In genomic region chr5:127641185-127641958, GRCm38 (mm10) we compare ENCODE assay signal across 33 mouse cellular contexts. TPM values are rescaled to one million over a fixed set of nuclear protein-coding genes. Genes with fewer than 3 reads are reported as not detected.
A peak's percentile ranks its signal among the peaks of the same experiment; 100 is the strongest.
DNase-seq lines count a peak whose midpoint lies in the region; ATAC-seq and TF ChIP-seq lines count a peak whose summit lies in the region.
"Had no signal": no experiment of that assay in that cellular context is flagged by ENCODE, and none has a peak within 500 bp of the region (broad histone marks: within the 10 kb centered on the region; RNA-seq: fewer than 3 reads in every experiment).

No protein-coding gene starts in this region.

- H3K4me3 ChIP-seq in liver, postnatal 0 days (ENCODE audit: low read depth, low read length): no peak overlapping the region
- H3K4me3 ChIP-seq: embryonic facial prominence, embryonic 10.5 days; embryonic facial prominence, embryonic 13.5 days; erythroblast, embryonic 14.5 days; forebrain, embryonic 12.5 days; heart, adult 2 months; heart, embryonic 10.5 days; heart, embryonic 13.5 days had no signal

- no peaks in the 10 kb centered on the region for H3K4me1 ChIP-seq in liver, postnatal 0 days (ENCODE audit: insufficient read depth)
- H3K4me1 ChIP-seq: embryonic facial prominence, embryonic 10.5 days; embryonic facial prominence, embryonic 13.5 days; forebrain, embryonic 12.5 days; heart, embryonic 10.5 days; heart, embryonic 13.5 days had no signal

- TF ChIP-seq EP300 in liver, postnatal 0 days (IDR thresholded peaks at IDR 0.05; ENCODE audit: low read depth): peak; percentile 15; the same call in 1 of the 2 replicates

- no peaks in the 10 kb centered on the region for H3K27me3 ChIP-seq in liver, postnatal 0 days (ENCODE audit: insufficient read depth, low read length)
- H3K27me3 ChIP-seq: CH12.LX; embryonic facial prominence, embryonic 13.5 days; forebrain, embryonic 12.5 days; heart, embryonic 13.5 days; Patski had no signal

- 80% methylated on average over 15 of the region's 15 CpGs for WGBS in liver, postnatal 0 days (ENCODE audit: insufficient replicate concordance)

- DNase-seq in frontal cortex, postnatal 10 days (ENCODE audit: low spot score in 2 of 2): no peak
- no peak for DNase-seq in liver, postnatal 0 days
- DNase-seq in liver: no peak
- peak; percentile 36 to 52 for DNase-seq in right cerebral cortex, postnatal 10 days (ENCODE audit: low spot score in 2 of 2)
- no peak for DNase-seq in right cerebral cortex, postnatal 36 days (ENCODE audit: low spot score in 2 of 2)
- DNase-seq in adrenal gland, adult 2 months: no peak
- DNase-seq: adrenal gland, postnatal 14 days; B cell, adult 2 months; cerebellum, adult 11-12 months; cerebellum, adult 8-10 months; cerebellum, postnatal 10 days; cerebellum, postnatal 36 days; embryo, embryonic 11 days; gastrocnemius, postnatal 10 days; gastrocnemius, postnatal 36 days; heart, adult 2 months; heart, postnatal 14 days; heart, postnatal 4 days had no signal

- H3K27ac ChIP-seq in liver, postnatal 0 days (ENCODE audit: low read depth): no peak overlapping the region
- H3K27ac ChIP-seq: embryonic facial prominence, embryonic 10.5 days; embryonic facial prominence, embryonic 13.5 days; forebrain, embryonic 12.5 days; heart, adult 2 months; heart, embryonic 10.5 days; heart, embryonic 13.5 days; hindbrain, embryonic 14.5 days; hindbrain, postnatal 0 days had no signal

- H3K9me3 ChIP-seq in liver, postnatal 0 days (ENCODE audit: low read length): peaks cover 16% of the 10 kb centered on the region

- H3K36me3 ChIP-seq in liver, postnatal 0 days (replicated peaks; ENCODE audit: insufficient read depth, low read length): peaks cover 13% of the 10 kb centered on the region
- H3K36me3 ChIP-seq: G1E; heart, embryonic 10.5 days; heart, embryonic 13.5 days had no signal

- no peak overlapping the region for H3K4me2 ChIP-seq in liver, postnatal 0 days (ENCODE audit: low read depth, low read length)
- H3K4me2 ChIP-seq: embryonic facial prominence, embryonic 13.5 days; forebrain, embryonic 12.5 days; heart, embryonic 13.5 days; hindbrain, embryonic 14.5 days had no signal

- peak; percentile 82 for ATAC-seq in frontal cortex, adult (ENCODE audit: low TSS enrichment)
- no peak for ATAC-seq in liver, postnatal 0 days
- ATAC-seq: forebrain, embryonic 16.5 days; hindbrain, postnatal 0 days; Patski had no signal

- no peak overlapping the region for H3K9ac ChIP-seq in liver, postnatal 0 days (replicated peaks)
- H3K9ac ChIP-seq: embryonic facial prominence, embryonic 13.5 days; forebrain, embryonic 12.5 days; heart, embryonic 13.5 days; hindbrain, embryonic 14.5 days had no signal

- no peak for TF ChIP-seq CTCF in liver, postnatal 0 days (IDR thresholded peaks at IDR 0.05; ENCODE audit: low read depth)

RNA-seq across cellular contexts. Expression of gene Slc15a4, which starts 8.7 kb away (rescaled TPM):
- 10.4 and 11.3 TPM in 2 replicates for polyA plus RNA-seq in liver, postnatal 0 days (2015; fragmentation: Nextera tagmentation; extraction: Ambion mirVana)
- total RNA-seq in adrenal gland, adult 2 months (2021): 10 to 100 TPM; 23.0 to 38.9 TPM
- 32.1 and 33.1 TPM in 2 replicates for polyA plus RNA-seq in adrenal gland, adult 2 months (2012; rRNA removed)

RNA-seq across cellular contexts. Expression of gene Glt1d1, which starts 9.3 kb away (rescaled TPM):
- polyA plus RNA-seq in liver, postnatal 0 days (2015; fragmentation: Nextera tagmentation; extraction: Ambion mirVana): 2.6 and 2.9 TPM in 2 replicates
- under 1 TPM; 0.26 to 0.73 TPM for total RNA-seq in adrenal gland, adult 2 months (2021)
- 0.03 and 0.08 TPM in 2 replicates for polyA plus RNA-seq in adrenal gland, adult 2 months (2012; rRNA removed)
- total RNA-seq: gastrocnemius, adult 18-20 months; gastrocnemius, postnatal 36 days; heart, adult 2 months; heart, postnatal 14 days; heart, postnatal 4 days had no signal
- polyA plus RNA-seq: erythroblast, embryonic 14.5 days; G1E; heart, adult 2 months; heart, embryonic 13.5 days; heart, embryonic 16.5 days had no signal

Comparison
In these comparisons a context has a peak if more than half of its experiments do, and no peak if none do; other contexts are left out.
1. DNase-seq: peak in right cerebral cortex, postnatal 10 days (2 of 2); none in frontal cortex, postnatal 10 days (0 of 2), liver, postnatal 0 days (single experiment), liver (single experiment), right cerebral cortex, postnatal 36 days (0 of 2) and adrenal gland, adult 2 months (single experiment).